Mouse (Mus musculus): ENCODE measurements around the gene N4bp2l2. TPM values are rescaled to one million over a fixed set of nuclear protein-coding genes. Genes with fewer than 3 reads are reported as not detected.

Gene N4bp2l2
- total and polyA plus RNA-seq, 3 experiments: 53.1 to 84.4 (median 80.0) TPM

DNA sequence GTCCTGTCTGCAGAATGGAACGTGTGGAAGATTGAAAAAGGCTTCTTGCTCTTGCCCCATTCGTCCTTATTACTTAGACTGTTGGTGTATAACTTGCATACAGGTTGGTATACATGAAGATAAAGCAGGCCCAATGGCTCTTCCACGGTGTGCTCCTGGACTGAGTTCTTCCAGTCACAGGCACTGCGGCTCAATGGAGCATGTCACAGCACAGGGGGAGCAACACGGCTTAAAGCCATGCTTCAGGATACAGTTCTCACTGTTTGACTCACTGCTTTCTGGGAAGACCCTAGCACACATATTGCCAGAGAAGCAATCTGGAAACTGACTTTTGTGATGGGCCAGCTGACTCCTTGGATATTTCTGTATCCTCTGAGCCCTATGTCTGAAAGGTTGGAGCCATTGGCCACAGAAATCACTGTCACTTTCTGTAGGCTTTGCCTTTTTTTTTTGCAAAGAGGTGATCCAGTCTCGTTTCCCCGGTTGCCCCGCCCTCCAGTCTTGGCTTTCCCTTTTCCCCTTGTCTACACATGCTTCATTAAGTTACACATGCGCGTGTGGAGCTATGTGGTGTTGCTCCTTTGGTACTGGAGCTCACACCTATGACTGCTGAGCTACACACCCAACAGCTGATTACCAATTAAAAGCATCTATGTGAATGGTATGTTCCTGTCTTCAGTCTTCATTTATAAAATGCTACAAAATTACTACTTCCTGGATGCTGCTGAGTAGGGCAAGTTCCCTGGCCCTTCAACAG, 47.2 kb downstream of the N4bp2l2 start:
- in situ Hi-C loops (cut with MboI; ENCODE audit: low pct_ligation_motif_present, low pct_unique_long_range_greater_than_20kb, low sequenced_read_pairs): no loop called here
- Histone ChIP-seq H3K36me3 (replicated peaks in 1 of 2; ENCODE audit: control insufficient read depth in 1 of 2, insufficient read depth in 1 of 2, low read length in 1 of 2) (peaks cover 0 to 14% of the 10 kb centered on the region in 2 experiments), H3K4me3 (replicated peaks in 1 of 3; ENCODE audit: low read depth in 2 of 3, low read length in 2 of 3, poor library complexity in 1 of 3) (no peak overlapping the region), H3K9me3 (replicated peaks; ENCODE audit: low read length) (no peaks in the 10 kb centered on the region), H3K79me2 (replicated peaks; ENCODE audit: control insufficient read depth, extremely low read depth, insufficient read depth, poor library complexity, severe bottlenecking) (no peaks in the 10 kb centered on the region), H3K4me1 (ENCODE audit: control insufficient read depth in 1 of 2, insufficient read depth in 2 of 2) (peaks cover 31 to 84% of the 10 kb centered on the region in 2 experiments), H3K27me3 (replicated peaks) (no peaks in the 10 kb centered on the region), H3K9ac (ENCODE audit: insufficient read depth, low read depth) (no peak overlapping the region), H3K27ac (ENCODE audit: insufficient read depth, low read depth) (no peak overlapping the region), H3K4me2 (ENCODE audit: insufficient read depth, low read depth, poor library complexity, severe bottlenecking) (no peak overlapping the region)
- dilution Hi-C loops (cut with MboI; ENCODE audit: extremely low pct_ligation_motif_present, extremely low pct_unique_long_range_greater_than_20kb, low sequenced_read_pairs): no loop called here
- TF ChIP-seq CHD1 (IDR thresholded peaks at IDR 0.05; ENCODE audit: low read depth, low read length): no peak
- no peak for TF ChIP-seq KAT2A (IDR thresholded peaks at IDR 0.05; ENCODE audit: insufficient replicate concordance, low read length)
- DNase-seq (ENCODE audit: extremely low read depth): no peak

DNA sequence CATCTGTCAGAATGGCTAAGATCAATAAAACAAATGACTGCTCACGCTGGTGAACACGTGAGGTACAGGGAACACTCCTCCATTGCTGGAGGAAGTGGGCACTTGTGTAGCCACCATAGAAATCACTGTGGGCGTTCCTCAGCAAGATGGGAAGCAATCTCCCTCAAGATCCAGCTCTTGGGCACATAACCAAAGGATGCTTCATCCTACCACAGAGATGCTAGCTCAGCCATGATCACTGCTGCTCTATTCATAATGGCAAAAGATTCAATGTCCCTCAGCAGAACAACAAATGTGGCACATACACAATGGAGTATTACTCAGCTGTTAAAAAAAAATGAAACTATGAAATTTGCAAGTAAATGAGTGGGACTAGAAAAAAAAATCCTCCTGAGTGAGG, 49.3 kb downstream of the N4bp2l2 start:
- Histone ChIP-seq H3K9ac (ENCODE audit: insufficient read depth, low read depth) (no peak overlapping the region), H3K27me3 (replicated peaks) (no peaks in the 10 kb centered on the region)
- no peak for DNase-seq (ENCODE audit: extremely low read depth)

DNA sequence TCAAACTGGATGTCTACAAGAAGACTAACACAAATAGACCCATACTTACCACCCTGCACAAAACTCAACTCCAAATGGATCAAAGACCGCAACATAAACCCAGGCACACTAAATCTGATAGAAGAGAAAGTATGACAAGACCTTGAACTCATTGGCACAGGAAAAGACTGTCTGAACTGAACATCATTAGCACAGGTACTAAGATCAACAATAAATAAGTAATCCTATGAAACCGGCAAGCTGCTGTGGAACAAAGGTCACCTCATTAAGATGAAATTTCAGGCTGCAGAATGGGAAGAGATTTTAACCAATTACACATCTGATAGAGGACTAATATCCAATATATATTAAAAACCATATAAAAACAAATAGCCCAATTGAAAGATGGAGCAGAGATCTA, 49.8 kb downstream of the N4bp2l2 start:
- DNase-seq (ENCODE audit: extremely low read depth): no peak
- Histone ChIP-seq H3K27ac (ENCODE audit: insufficient read depth, low read depth) (no peak overlapping the region), H3K79me2 (replicated peaks; ENCODE audit: control insufficient read depth, extremely low read depth, insufficient read depth, poor library complexity, severe bottlenecking) (no peaks in the 10 kb centered on the region), H3K4me3 (replicated peaks in 1 of 3; ENCODE audit: low read depth in 2 of 3, low read length in 2 of 3, poor library complexity in 1 of 3) (no peak overlapping the region), H3K4me2 (ENCODE audit: insufficient read depth, low read depth, poor library complexity, severe bottlenecking) (no peak overlapping the region), H3K9me3 (replicated peaks; ENCODE audit: low read length) (no peaks in the 10 kb centered on the region), H3K27me3 (replicated peaks) (no peaks in the 10 kb centered on the region), H3K36me3 (replicated peaks in 1 of 2; ENCODE audit: control insufficient read depth in 1 of 2, insufficient read depth in 1 of 2, low read length in 1 of 2) (peaks cover 0 to 21% of the 10 kb centered on the region in 2 experiments), H3K4me1 (ENCODE audit: control insufficient read depth in 1 of 2, insufficient read depth in 2 of 2) (peaks cover 24 to 76% of the 10 kb centered on the region in 2 experiments), H3K9ac (ENCODE audit: insufficient read depth, low read depth) (no peak overlapping the region)
- TF ChIP-seq CHD2 (IDR thresholded peaks at IDR 0.05; ENCODE audit: low read length) (no peak), MYC (IDR thresholded peaks at IDR 0.05; ENCODE audit: low read depth, low read length) (no peak), NELFE (IDR thresholded peaks at IDR 0.05; ENCODE audit: low read depth, low read length) (no peak), PAX5 (IDR thresholded peaks at IDR 0.05; ENCODE audit: low read length) (no peak), KAT2A (IDR thresholded peaks at IDR 0.05; ENCODE audit: insufficient replicate concordance, low read length) (no peak), USF2 (conservative IDR thresholded peaks at IDR 0.05; ENCODE audit: low read depth, low read length) (no peak)
- in situ Hi-C loops (cut with MboI; ENCODE audit: low pct_ligation_motif_present, low pct_unique_long_range_greater_than_20kb, low sequenced_read_pairs): no loop called here
- dilution Hi-C loops (cut with MboI; ENCODE audit: extremely low pct_ligation_motif_present, extremely low pct_unique_long_range_greater_than_20kb, low sequenced_read_pairs): no loop called here

More for the DNA sequence above, 49.3 kb downstream of the N4bp2l2 start:
- dilution Hi-C loops (cut with MboI; ENCODE audit: extremely low pct_ligation_motif_present, extremely low pct_unique_long_range_greater_than_20kb, low sequenced_read_pairs) (no loop called here), in situ Hi-C loops (cut with MboI; ENCODE audit: low pct_ligation_motif_present, low pct_unique_long_range_greater_than_20kb, low sequenced_read_pairs) (no loop called here)
- Histone ChIP-seq H3K4me2 (ENCODE audit: insufficient read depth, low read depth, poor library complexity, severe bottlenecking) (no peak overlapping the region), H3K27ac (ENCODE audit: insufficient read depth, low read depth) (no peak overlapping the region), H3K4me3 (replicated peaks in 1 of 3; ENCODE audit: low read depth in 2 of 3, low read length in 2 of 3, poor library complexity in 1 of 3) (no peak overlapping the region), H3K9me3 (replicated peaks; ENCODE audit: low read length) (no peaks in the 10 kb centered on the region), H3K4me1 (ENCODE audit: control insufficient read depth in 1 of 2, insufficient read depth in 2 of 2) (peaks cover 24 to 77% of the 10 kb centered on the region in 2 experiments), H3K79me2 (replicated peaks; ENCODE audit: control insufficient read depth, extremely low read depth, insufficient read depth, poor library complexity, severe bottlenecking) (no peaks in the 10 kb centered on the region), H3K36me3 (replicated peaks in 1 of 2; ENCODE audit: control insufficient read depth in 1 of 2, insufficient read depth in 1 of 2, low read length in 1 of 2) (peaks cover 0 to 17% of the 10 kb centered on the region in 2 experiments)
- no peak for TF ChIP-seq CTCF (conservative IDR thresholded peaks at IDR 0.05 in 1 of 2, IDR thresholded peaks at IDR 0.05 in 1 of 2; ENCODE audit: low read depth in 2 of 2, low read length in 2 of 2)
- peak; percentile 21; the same call in 1 of the 2 replicates for TF ChIP-seq ZNF384 (IDR thresholded peaks at IDR 0.05; ENCODE audit: low read depth, low read length)
